Mouse (Mus musculus) CD4-positive, CD25-positive, alpha-beta regulatory T cell, adult 4 months (primary cell): ENCODE data around the gene Incenp. TPM values are rescaled to one million over a fixed set of nuclear protein-coding genes. Genes with fewer than 3 reads are reported as not detected.

Experiments
- polyA plus RNA-seq, 2 experiments: library from polyadenylated mRNA; unstranded; fragments of 100-300 nt; shearing (Covaris generic); gene quantifications; one replicate each; pipeline ENCODE4 v1.2.1; 2017

The Incenp gene
- polyA plus RNA-seq, 2 experiments from 2014 or later = 12.8 to 17.5 TPM

Other genes with a start within 250 kb of the Incenp start
- gene Scgb2a2, start 52.0 kb downstream of the Incenp start, polyA plus RNA-seq = not detected
- gene Fth1, start 81.0 kb upstream of the Incenp start, polyA plus RNA-seq = 1,000 to 10,000 TPM; 2,170 to 2,387 TPM
- gene Best1, start 102.1 kb upstream of the Incenp start, polyA plus RNA-seq = under 1 TPM; 0.29 to 0.31 TPM
- gene Rab3il1, start 102.1 kb upstream of the Incenp start, polyA plus RNA-seq = not detected
- not detected for gene Fads3, start 142.0 kb upstream of the Incenp start, polyA plus RNA-seq
- gene Fads2, start 202.2 kb upstream of the Incenp start, polyA plus RNA-seq = under 1 TPM in 1 of 2 experiments, not detected in 1; 0.34 TPM